Mouse (Mus musculus) frontal cortex, postnatal 10 days (tissue): ENCODE data around the gene Lrrc8d.

Source experiments
- DNase-seq, 2 experiments: peaks; one replicate each; pipeline ENCODE4 v3.0.0; 2022; ENCODE audit warnings: low spot score in 2 of 2, mixed read lengths in 1 of 2

Gene Lrrc8d

GRCm38 (mm10) chr5:105718138-105718670 lies 18.4 kb downstream of the Lrrc8d start:
- DNase-seq = no peak

GRCm38 (mm10) chr5:105721267-105721666 lies 21.5 kb downstream of the Lrrc8d start:
- DNase-seq = no peak

GRCm38 (mm10) chr5:105722807-105723206 lies 23.0 kb downstream of the Lrrc8d start:
- no peak for DNase-seq

- no peak for DNase-seq
Measured at GRCm38 (mm10) chr5:105730193-105730831, 30.5 kb downstream of the Lrrc8d start.

GRCm38 (mm10) chr5:105731173-105731626 lies 31.4 kb downstream of the Lrrc8d start:
- DNase-seq = no peak

- peak in 1 of 2 experiments; percentile 43 for DNase-seq
Measured at GRCm38 (mm10) chr5:105731627-105732432, 32.1 kb downstream of the Lrrc8d start.

- no peak for DNase-seq
Measured at GRCm38 (mm10) chr5:105732433-105732891, 32.7 kb downstream of the Lrrc8d start.

- no peak for DNase-seq
Measured at GRCm38 (mm10) chr5:105733226-105733625, 33.5 kb downstream of the Lrrc8d start.

- DNase-seq = no peak
Measured at GRCm38 (mm10) chr5:105736365-105736764, 36.6 kb downstream of the Lrrc8d start.

GRCm38 (mm10) chr5:105737145-105737544 lies 37.4 kb downstream of the Lrrc8d start:
- no peak for DNase-seq

GRCm38 (mm10) chr5:105740437-105740836 lies 40.7 kb downstream of the Lrrc8d start:
- DNase-seq = no peak

GRCm38 (mm10) chr5:105742641-105743040 lies 42.9 kb downstream of the Lrrc8d start:
- DNase-seq = no peak

- no peak for DNase-seq
Measured at GRCm38 (mm10) chr5:105745324-105745723, 45.6 kb downstream of the Lrrc8d start.

GRCm38 (mm10) chr5:105745927-105746454 lies 46.2 kb downstream of the Lrrc8d start:
- no peak for DNase-seq

GRCm38 (mm10) chr5:105754803-105755202 lies 55.0 kb downstream of the Lrrc8d start:
- DNase-seq = no peak

GRCm38 (mm10) chr5:105755491-105755890 lies 55.7 kb downstream of the Lrrc8d start:
- no peak for DNase-seq

- no peak for DNase-seq
Measured at GRCm38 (mm10) chr5:105757978-105758377, 58.2 kb downstream of the Lrrc8d start.

- no peak for DNase-seq
Measured at GRCm38 (mm10) chr5:105758866-105759265, 59.1 kb downstream of the Lrrc8d start.

GRCm38 (mm10) chr5:105761848-105762482 lies 62.2 kb downstream of the Lrrc8d start:
- DNase-seq = no peak

GRCm38 (mm10) chr5:105764369-105764768 lies 64.6 kb downstream of the Lrrc8d start:
- no peak for DNase-seq

- DNase-seq = no peak
Measured at GRCm38 (mm10) chr5:105765386-105765785, 65.6 kb downstream of the Lrrc8d start.

GRCm38 (mm10) chr5:105776368-105776767 lies 76.6 kb downstream of the Lrrc8d start:
- no peak for DNase-seq
